Mouse (Mus musculus) kidney, adult 2 months (tissue): Measurements from ENCODE around the gene Wrap53.

Experiments
- CTCF ChIP-seq: fragments of 200-500 bp; conservative IDR thresholded peaks from 2 replicates; pipeline ENCODE4 v1.5.1; 2011; ENCODE audit warnings: low read depth, mild to moderate bottlenecking, control low read depth, low read length, moderate library complexity, mixed read lengths; ENCODE audit not compliant: insufficient read depth, insufficient read length
- POLR2A ChIP-seq: fragments of 200-500 bp; IDR thresholded peaks from one replicate; pipeline ENCODE4 v1.6.1; 2011; ENCODE audit warnings: low read depth, low read length, control low read depth

- TF ChIP-seq POLR2A (no peak), CTCF (no peak)
Observed at GRCm38 (mm10) chr11:69606832-69607231, 26.8 kb upstream of the Wrap53 start.
